Mouse (Mus musculus): ENCODE results near the gene Kif21b.

- TF ChIP-seq USF1 (IDR thresholded peaks at IDR 0.05; ENCODE audit: low read depth) (no peak), CEBPB (IDR thresholded peaks at IDR 0.05; ENCODE audit: insufficient read depth, poor library complexity, severe bottlenecking) (no peak), POLR2A (IDR thresholded peaks at IDR 0.05; ENCODE audit: insufficient read length, low read depth) (no peak), MYOG (IDR thresholded peaks at IDR 0.05; ENCODE audit: control insufficient read depth in 1 of 3, insufficient read depth in 1 of 3, insufficient read length in 2 of 3, low read depth in 2 of 3) (no peak), MAX (IDR thresholded peaks at IDR 0.05; ENCODE audit: low read depth) (no peak), TCF12 (IDR thresholded peaks at IDR 0.05; ENCODE audit: insufficient read depth, poor library complexity, severe bottlenecking) (no peak), E2F4 (IDR thresholded peaks at IDR 0.05; ENCODE audit: insufficient read depth) (no peak), POLR2AphosphoS2 (IDR thresholded peaks at IDR 0.05; ENCODE audit: insufficient read length, low read depth) (no peak), MYOD1 (IDR thresholded peaks at IDR 0.05; ENCODE audit: control insufficient read depth in 1 of 3, insufficient read length in 2 of 3, low read depth in 2 of 3) (no peak)
Measured at GRCm38 (mm10) chr1:136226626-136227025, 95.4 kb downstream of the Kif21b start.

Measured in myocyte (in vitro differentiated cells).